Mouse (Mus musculus): Measurements from ENCODE around the gene Mafk. TPM values are rescaled to one million over a fixed set of nuclear protein-coding genes. Genes with fewer than 3 reads are reported as not detected.

Mafk gene
- polyA plus RNA-seq, 1 experiment, result 20.5 TPM

- under 1% methylated on average over 43 of the region's 43 CpGs for WGBS
- Histone ChIP-seq H3K4me1 (ENCODE audit: control insufficient read depth, insufficient read depth, low read length) (peaks cover 7% of the 10 kb centered on the region), H3K27ac (ENCODE audit: insufficient read depth, low read depth, low read length) (no peak within 1 kb of the TSS; the same call in 1 of the 2 replicates), H3K36me3 (ENCODE audit: control insufficient read depth, insufficient read depth, low read length) (peaks cover 1% of the 10 kb centered on the region; the same call in 1 of the 2 replicates), H3K4me3 (ENCODE audit: insufficient read depth, low read depth, low read length) (peak within 1 kb of the TSS; percentile 95), H3K27me3 (replicated peaks; ENCODE audit: control insufficient read depth, insufficient read depth, low read length) (no peaks in the 10 kb centered on the region)
- DNase-seq, result peak; percentile 94
- TF ChIP-seq POLR2A (IDR thresholded peaks at IDR 0.05; ENCODE audit: low read depth, low read length) (peak; percentile 43), CTCF (conservative IDR thresholded peaks at IDR 0.05; ENCODE audit: insufficient read depth, insufficient read length, low read depth, low read length) (no peak)
Measured at GRCm38 (mm10) chr5:139826357-139827055, 35.2 kb downstream of the Mafk start, which contains the start of the genes Gm26938 and Psmg3. TSS of gene Gm26938 (minus strand) at chr5:139826407. TSS of gene Psmg3 (minus strand) at chr5:139826885.

- H3K36me3 ChIP-seq (ENCODE audit: control insufficient read depth, insufficient read depth, low read length), result peaks cover 1% of the 10 kb centered on the region; the same call in 1 of the 2 replicates
- no peaks in the 10 kb centered on the region for H3K27me3 ChIP-seq (replicated peaks; ENCODE audit: control insufficient read depth, insufficient read depth, low read length)
- TF ChIP-seq POLR2A (IDR thresholded peaks at IDR 0.05; ENCODE audit: low read depth, low read length) (no peak), CTCF (conservative IDR thresholded peaks at IDR 0.05; ENCODE audit: insufficient read depth, insufficient read length, low read depth, low read length) (no peak)
Measured at GRCm38 (mm10) chr5:139827593-139827992, 36.3 kb downstream of the Mafk start.

GRCm38 (mm10) chr5:139829384-139829783 is 38.1 kb downstream of the Mafk start:
- peaks cover 7% of the 10 kb centered on the region for H3K4me1 ChIP-seq (ENCODE audit: control insufficient read depth, insufficient read depth, low read length)
- no peaks in the 10 kb centered on the region; the same call in 1 of the 2 replicates for H3K36me3 ChIP-seq (ENCODE audit: control insufficient read depth, insufficient read depth, low read length)
- no peak for DNase-seq
- H3K27ac ChIP-seq (ENCODE audit: insufficient read depth, low read depth, low read length), result no peak overlapping the region
- H3K27me3 ChIP-seq (replicated peaks; ENCODE audit: control insufficient read depth, insufficient read depth, low read length), result no peaks in the 10 kb centered on the region
- 42% methylated on average over 13 of the region's 13 CpGs for WGBS
- H3K4me3 ChIP-seq (ENCODE audit: insufficient read depth, low read depth, low read length), result no peak overlapping the region
- TF ChIP-seq CTCF (conservative IDR thresholded peaks at IDR 0.05; ENCODE audit: insufficient read depth, insufficient read length, low read depth, low read length) (no peak), POLR2A (IDR thresholded peaks at IDR 0.05; ENCODE audit: low read depth, low read length) (no peak)

More at GRCm38 (mm10) chr5:139827593-139827992, 36.3 kb downstream of the Mafk start:
- 94% methylated on average over 1 of the region's 1 CpGs for WGBS
- Histone ChIP-seq H3K4me3 (ENCODE audit: insufficient read depth, low read depth, low read length) (no peak overlapping the region), H3K27ac (ENCODE audit: insufficient read depth, low read depth, low read length) (no peak overlapping the region), H3K4me1 (ENCODE audit: control insufficient read depth, insufficient read depth, low read length) (peaks cover 7% of the 10 kb centered on the region)
- no peak for DNase-seq

- 75% methylated on average over 3 of the region's 3 CpGs for WGBS
- H3K27ac ChIP-seq (ENCODE audit: insufficient read depth, low read depth, low read length), result no peak overlapping the region
- H3K4me1 ChIP-seq (ENCODE audit: control insufficient read depth, insufficient read depth, low read length), result peaks cover 4% of the 10 kb centered on the region
- H3K4me3 ChIP-seq (ENCODE audit: insufficient read depth, low read depth, low read length), result no peak overlapping the region
- no peaks in the 10 kb centered on the region for H3K27me3 ChIP-seq (replicated peaks; ENCODE audit: control insufficient read depth, insufficient read depth, low read length)
- no peak for TF ChIP-seq POLR2A (IDR thresholded peaks at IDR 0.05; ENCODE audit: low read depth, low read length)
- no peaks in the 10 kb centered on the region for H3K36me3 ChIP-seq (ENCODE audit: control insufficient read depth, insufficient read depth, low read length)
- no peak for DNase-seq
Measured at GRCm38 (mm10) chr5:139830734-139831133, 39.4 kb downstream of the Mafk start.

GRCm38 (mm10) chr5:139832125-139832524 is 40.8 kb downstream of the Mafk start:
- 31% methylated on average over 7 of the region's 7 CpGs for whole genome bisulfite sequencing
- TF ChIP-seq POLR2A (IDR thresholded peaks at IDR 0.05; ENCODE audit: low read depth, low read length), result no peak
- TF ChIP-seq CTCF (conservative IDR thresholded peaks at IDR 0.05; ENCODE audit: insufficient read depth, insufficient read length, low read depth, low read length), result no peak
- Histone ChIP-seq H3K4me1 (ENCODE audit: control insufficient read depth, insufficient read depth, low read length) (no peaks in the 10 kb centered on the region), H3K27me3 (replicated peaks; ENCODE audit: control insufficient read depth, insufficient read depth, low read length) (no peaks in the 10 kb centered on the region), H3K27ac (ENCODE audit: insufficient read depth, low read depth, low read length) (no peak overlapping the region), H3K4me3 (ENCODE audit: insufficient read depth, low read depth, low read length) (no peak overlapping the region), H3K36me3 (ENCODE audit: control insufficient read depth, insufficient read depth, low read length) (no peaks in the 10 kb centered on the region)
- DNase-seq, result no peak

- Histone ChIP-seq H3K4me3 (ENCODE audit: insufficient read depth, low read depth, low read length) (no peak overlapping the region), H3K4me1 (ENCODE audit: control insufficient read depth, insufficient read depth, low read length) (no peaks in the 10 kb centered on the region), H3K36me3 (ENCODE audit: control insufficient read depth, insufficient read depth, low read length) (no peaks in the 10 kb centered on the region), H3K27ac (ENCODE audit: insufficient read depth, low read depth, low read length) (no peak overlapping the region), H3K27me3 (replicated peaks; ENCODE audit: control insufficient read depth, insufficient read depth, low read length) (no peaks in the 10 kb centered on the region)
- WGBS, result 77% methylated on average over 7 of the region's 7 CpGs
- no peak for DNase-seq
- TF ChIP-seq CTCF (conservative IDR thresholded peaks at IDR 0.05; ENCODE audit: insufficient read depth, insufficient read length, low read depth, low read length) (no peak), POLR2A (IDR thresholded peaks at IDR 0.05; ENCODE audit: low read depth, low read length) (no peak)
Measured at GRCm38 (mm10) chr5:139835706-139836105, 44.4 kb downstream of the Mafk start.

GRCm38 (mm10) chr5:139838476-139838892 is 47.2 kb downstream of the Mafk start:
- TF ChIP-seq CTCF (conservative IDR thresholded peaks at IDR 0.05; ENCODE audit: insufficient read depth, insufficient read length, low read depth, low read length) (peak; percentile 47), POLR2A (IDR thresholded peaks at IDR 0.05; ENCODE audit: low read depth, low read length) (no peak)
- 20% methylated on average over 2 of the region's 2 CpGs for WGBS

More at GRCm38 (mm10) chr5:139838476-139838892, 47.2 kb downstream of the Mafk start:
- H3K27ac ChIP-seq (ENCODE audit: insufficient read depth, low read depth, low read length), result no peak overlapping the region
- no peaks in the 10 kb centered on the region for H3K36me3 ChIP-seq (ENCODE audit: control insufficient read depth, insufficient read depth, low read length)
- DNase-seq, result peak; percentile 53
- H3K27me3 ChIP-seq (replicated peaks; ENCODE audit: control insufficient read depth, insufficient read depth, low read length), result no peaks in the 10 kb centered on the region
- H3K4me3 ChIP-seq (ENCODE audit: insufficient read depth, low read depth, low read length), result no peak overlapping the region
- H3K4me1 ChIP-seq (ENCODE audit: control insufficient read depth, insufficient read depth, low read length), result no peaks in the 10 kb centered on the region
